Mouse (Mus musculus): ENCODE data around the gene Cltc. TPM values are rescaled to one million over a fixed set of nuclear protein-coding genes. Genes with fewer than 3 reads are reported as not detected.

Gene Cltc
- polyA plus RNA-seq, 1 experiment from 2014 or later: 214 TPM

DNA sequence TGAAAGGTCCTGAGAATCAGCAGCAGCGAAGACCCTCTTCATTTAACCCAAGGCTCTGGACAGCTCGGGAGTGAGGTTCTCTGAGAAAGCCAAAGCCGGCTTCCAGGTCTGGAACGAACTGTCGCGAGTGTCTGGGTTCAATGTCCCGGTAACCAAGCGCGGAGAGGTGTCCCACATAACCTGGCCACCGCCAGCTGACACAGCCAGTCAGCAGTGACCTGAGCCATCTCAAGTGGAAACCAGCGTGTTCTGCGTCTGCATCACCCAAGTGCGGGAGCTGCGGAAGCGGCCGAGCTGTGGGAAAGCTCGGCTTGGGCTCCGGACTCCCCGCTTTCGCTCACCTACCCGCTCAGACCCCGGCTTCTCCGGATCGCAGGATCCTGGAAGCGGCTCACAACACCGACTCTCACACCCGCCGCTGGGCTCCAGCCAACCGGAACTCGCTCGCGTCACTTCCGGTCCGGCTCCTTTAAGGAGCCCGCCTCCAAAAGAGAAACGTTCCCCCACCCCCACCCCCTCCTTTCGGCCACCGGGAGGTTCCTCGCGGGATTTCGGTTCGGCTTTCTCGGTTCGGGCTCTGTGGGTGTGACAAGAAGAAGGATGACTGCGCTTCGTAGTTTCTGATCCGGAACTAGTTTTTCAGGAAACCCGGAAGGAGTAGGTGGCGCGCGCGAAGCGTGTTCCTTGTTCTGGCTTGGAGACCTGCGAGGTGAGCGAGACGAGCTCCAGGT is 73.8 kb downstream of the Cltc start, which contains the start of the genes Vmp1 and Ptrh2:
TSS of gene Vmp1 (minus strand) at position 442 of the 731 bp plus-strand sequence.
TSS of gene Ptrh2 (plus strand) at position 591 of the 731 bp plus-strand sequence.
- under 1% methylated on average over 56 of the region's 56 CpGs for WGBS
- Histone ChIP-seq H3K36me3 (ENCODE audit: control insufficient read depth, insufficient read depth, low read length) (no peaks in the 10 kb centered on the region), H3K4me3 (ENCODE audit: low read depth, low read length) (peak within 1 kb of the TSS; percentile 87), H3K4me2 (ENCODE audit: low read depth) (peak within 1 kb of the TSS; percentile 90), H3K27ac (ENCODE audit: low read depth, low read length) (peak within 1 kb of the TSS; percentile 79), H3K9me3 (ENCODE audit: control insufficient read depth, low read length) (no peaks in the 10 kb centered on the region), H3K9ac (ENCODE audit: low read length) (peak within 1 kb of the TSS; percentile 77), H3K4me1 (ENCODE audit: control insufficient read depth, insufficient read depth, low read length) (peaks cover 19% of the 10 kb centered on the region), H3K27me3 (ENCODE audit: control insufficient read depth, insufficient read depth, low read length) (no peaks in the 10 kb centered on the region)
- DNase-seq (ENCODE audit: low spot score) (peak; percentile 96), ATAC-seq (ENCODE audit: insufficient read depth, low FRiP score, low TSS enrichment) (peak; percentile 93)

DNA sequence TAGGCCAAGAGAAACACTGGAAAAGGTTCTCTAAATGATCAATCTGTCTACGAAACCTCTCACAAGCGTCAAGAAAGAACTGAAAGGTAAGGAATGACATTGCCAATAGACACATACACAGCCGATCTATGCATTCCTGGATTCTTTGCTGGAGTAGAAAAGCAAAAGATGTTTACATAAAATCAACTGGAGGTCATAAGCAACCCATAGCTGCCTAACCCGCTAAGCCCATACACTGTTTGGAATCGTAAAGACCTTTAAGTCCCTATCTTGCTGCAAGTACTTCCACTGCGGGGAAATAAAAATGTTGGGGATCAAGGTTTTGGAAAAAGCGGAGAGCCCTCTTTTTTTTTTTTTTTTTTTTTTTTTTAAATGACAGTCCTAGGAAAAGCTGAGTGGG is 74.5 kb downstream of the Cltc start:
- H3K27me3 ChIP-seq (ENCODE audit: control insufficient read depth, insufficient read depth, low read length): no peaks in the 10 kb centered on the region
- no peak for ATAC-seq (ENCODE audit: insufficient read depth, low FRiP score, low TSS enrichment)
- H3K4me2 ChIP-seq (ENCODE audit: low read depth): peak overlapping the region; percentile 90
- 43% methylated on average over 7 of the region's 7 CpGs for WGBS
- H3K4me3 ChIP-seq (ENCODE audit: low read depth, low read length): peak overlapping the region; percentile 87
- no peaks in the 10 kb centered on the region for H3K36me3 ChIP-seq (ENCODE audit: control insufficient read depth, insufficient read depth, low read length)
- peak overlapping the region; percentile 77 for H3K9ac ChIP-seq (ENCODE audit: low read length)
- no peaks in the 10 kb centered on the region for H3K9me3 ChIP-seq (ENCODE audit: control insufficient read depth, low read length)
- H3K27ac ChIP-seq (ENCODE audit: low read depth, low read length): no peak overlapping the region
- no peak for DNase-seq (ENCODE audit: low spot score)
- H3K4me1 ChIP-seq (ENCODE audit: control insufficient read depth, insufficient read depth, low read length): peaks cover 19% of the 10 kb centered on the region

DNA sequence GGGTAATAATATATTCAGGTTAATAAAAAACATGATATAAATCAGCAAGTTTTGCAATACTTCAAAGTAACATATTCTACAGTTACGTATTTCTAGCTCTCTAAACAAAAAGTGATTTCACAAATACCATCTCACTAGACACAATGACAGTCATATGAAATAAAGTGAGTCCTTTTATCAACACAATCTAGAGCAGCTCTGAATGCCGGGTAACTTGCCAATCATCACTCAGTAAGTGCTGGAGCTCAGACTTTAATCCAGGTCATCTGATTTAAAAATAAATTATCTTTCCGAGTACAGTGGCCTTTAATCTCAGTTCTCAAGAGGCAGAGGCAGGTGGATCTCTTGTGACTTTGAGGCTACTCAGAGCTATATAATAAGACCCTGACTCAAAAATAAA is 75.9 kb downstream of the Cltc start:
- peaks cover 19% of the 10 kb centered on the region for H3K4me1 ChIP-seq (ENCODE audit: control insufficient read depth, insufficient read depth, low read length)
- ATAC-seq (ENCODE audit: insufficient read depth, low FRiP score, low TSS enrichment): no peak
- no peak overlapping the region for H3K27ac ChIP-seq (ENCODE audit: low read depth, low read length)
- no peaks in the 10 kb centered on the region for H3K27me3 ChIP-seq (ENCODE audit: control insufficient read depth, insufficient read depth, low read length)
- no peak for DNase-seq (ENCODE audit: low spot score)
- no peak overlapping the region for H3K9ac ChIP-seq (ENCODE audit: low read length)
- H3K4me3 ChIP-seq (ENCODE audit: low read depth, low read length): no peak overlapping the region
- H3K9me3 ChIP-seq (ENCODE audit: control insufficient read depth, low read length): no peaks in the 10 kb centered on the region
- WGBS: 93% methylated on average over 3 of the region's 3 CpGs
- H3K4me2 ChIP-seq (ENCODE audit: low read depth): no peak overlapping the region
- H3K36me3 ChIP-seq (ENCODE audit: control insufficient read depth, insufficient read depth, low read length): no peaks in the 10 kb centered on the region

DNA sequence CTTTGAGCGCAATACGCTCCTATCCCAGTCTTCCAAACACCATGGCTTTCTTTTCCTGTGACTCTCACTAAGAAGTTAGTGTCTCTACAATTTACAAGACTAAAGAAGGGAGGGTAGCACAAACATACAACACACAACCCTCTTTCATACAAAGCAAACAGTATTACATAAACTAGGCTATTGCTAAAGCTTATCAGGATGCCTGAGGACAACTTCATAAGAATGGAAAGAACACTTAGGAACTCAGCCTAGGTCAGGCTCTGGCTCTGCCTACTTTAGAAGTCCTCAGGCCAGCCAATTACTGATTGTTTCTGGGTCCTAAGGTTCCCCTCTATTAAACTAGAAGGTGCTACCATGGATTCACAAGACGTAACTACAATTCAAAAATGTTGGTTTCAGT is 76.6 kb downstream of the Cltc start:
- DNase-seq (ENCODE audit: low spot score) (no peak), ATAC-seq (ENCODE audit: insufficient read depth, low FRiP score, low TSS enrichment) (no peak)
- H3K27me3 ChIP-seq (ENCODE audit: control insufficient read depth, insufficient read depth, low read length): no peaks in the 10 kb centered on the region
- H3K9me3 ChIP-seq (ENCODE audit: control insufficient read depth, low read length): no peaks in the 10 kb centered on the region
- no peak overlapping the region for H3K9ac ChIP-seq (ENCODE audit: low read length)
- no peak overlapping the region for H3K4me2 ChIP-seq (ENCODE audit: low read depth)
- WGBS: 95% methylated on average over 3 of the region's 3 CpGs
- no peak overlapping the region for H3K27ac ChIP-seq (ENCODE audit: low read depth, low read length)
- H3K4me1 ChIP-seq (ENCODE audit: control insufficient read depth, insufficient read depth, low read length): peaks cover 19% of the 10 kb centered on the region
- H3K36me3 ChIP-seq (ENCODE audit: control insufficient read depth, insufficient read depth, low read length): no peaks in the 10 kb centered on the region
- H3K4me3 ChIP-seq (ENCODE audit: low read depth, low read length): no peak overlapping the region

DNA sequence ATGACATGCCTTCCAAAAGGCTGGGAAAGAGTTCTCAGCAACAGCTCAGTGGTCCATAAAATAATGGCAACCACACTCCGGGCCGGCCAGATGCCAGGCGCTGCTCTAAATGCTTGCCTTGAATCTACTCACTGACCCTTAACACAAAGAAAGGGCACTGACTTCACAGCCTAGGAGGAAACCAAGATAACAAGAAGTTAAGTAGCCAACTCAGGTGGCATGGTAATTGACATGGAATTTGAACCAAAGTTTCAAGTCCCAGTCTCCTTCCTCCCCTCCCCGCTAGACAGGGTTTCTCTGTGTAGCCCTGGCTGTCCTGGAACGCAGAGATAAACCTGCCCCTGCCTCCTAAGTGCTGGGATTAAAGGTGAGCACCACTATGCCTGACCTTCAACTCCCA is 78.4 kb downstream of the Cltc start:
- Histone ChIP-seq H3K4me1 (ENCODE audit: control insufficient read depth, insufficient read depth, low read length) (peaks cover 7% of the 10 kb centered on the region), H3K27ac (ENCODE audit: low read depth, low read length) (no peak overlapping the region), H3K4me3 (ENCODE audit: low read depth, low read length) (no peak overlapping the region), H3K9me3 (ENCODE audit: control insufficient read depth, low read length) (no peaks in the 10 kb centered on the region), H3K9ac (ENCODE audit: low read length) (no peak overlapping the region), H3K27me3 (ENCODE audit: control insufficient read depth, insufficient read depth, low read length) (no peaks in the 10 kb centered on the region), H3K4me2 (ENCODE audit: low read depth) (no peak overlapping the region), H3K36me3 (ENCODE audit: control insufficient read depth, insufficient read depth, low read length) (no peaks in the 10 kb centered on the region)
- DNase-seq (ENCODE audit: low spot score): no peak
- 76% methylated on average over 5 of the region's 5 CpGs for WGBS
- ATAC-seq (ENCODE audit: insufficient read depth, low FRiP score, low TSS enrichment): no peak

DNA sequence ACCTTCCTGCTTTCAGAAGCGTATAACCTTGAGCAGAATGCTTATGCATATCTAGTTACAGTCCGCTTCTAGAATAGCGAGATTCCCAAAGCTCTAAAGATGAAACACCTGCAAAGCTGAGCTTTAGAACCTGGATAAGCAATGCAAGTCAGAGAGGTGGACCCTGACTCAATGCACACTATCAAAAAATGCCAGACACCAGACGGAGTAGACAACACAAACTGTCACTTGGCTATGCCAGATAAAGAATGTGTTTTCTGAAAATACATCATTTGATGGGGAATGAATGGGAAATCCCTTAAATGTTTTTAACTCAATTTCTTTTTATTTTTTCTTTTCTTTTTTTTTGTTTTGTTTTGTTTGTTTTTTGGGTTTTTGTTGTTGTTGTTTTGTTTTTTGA is 81.8 kb downstream of the Cltc start:
- Histone ChIP-seq H3K27ac (ENCODE audit: low read depth, low read length) (no peak overlapping the region), H3K4me2 (ENCODE audit: low read depth) (no peak overlapping the region), H3K4me1 (ENCODE audit: control insufficient read depth, insufficient read depth, low read length) (no peaks in the 10 kb centered on the region), H3K36me3 (ENCODE audit: control insufficient read depth, insufficient read depth, low read length) (no peaks in the 10 kb centered on the region), H3K27me3 (ENCODE audit: control insufficient read depth, insufficient read depth, low read length) (no peaks in the 10 kb centered on the region), H3K9ac (ENCODE audit: low read length) (no peak overlapping the region), H3K9me3 (ENCODE audit: control insufficient read depth, low read length) (no peaks in the 10 kb centered on the region), H3K4me3 (ENCODE audit: low read depth, low read length) (no peak overlapping the region)
- DNase-seq (ENCODE audit: low spot score) (no peak), ATAC-seq (ENCODE audit: insufficient read depth, low FRiP score, low TSS enrichment) (no peak)
- WGBS: 92% methylated on average over 4 of the region's 4 CpGs

DNA sequence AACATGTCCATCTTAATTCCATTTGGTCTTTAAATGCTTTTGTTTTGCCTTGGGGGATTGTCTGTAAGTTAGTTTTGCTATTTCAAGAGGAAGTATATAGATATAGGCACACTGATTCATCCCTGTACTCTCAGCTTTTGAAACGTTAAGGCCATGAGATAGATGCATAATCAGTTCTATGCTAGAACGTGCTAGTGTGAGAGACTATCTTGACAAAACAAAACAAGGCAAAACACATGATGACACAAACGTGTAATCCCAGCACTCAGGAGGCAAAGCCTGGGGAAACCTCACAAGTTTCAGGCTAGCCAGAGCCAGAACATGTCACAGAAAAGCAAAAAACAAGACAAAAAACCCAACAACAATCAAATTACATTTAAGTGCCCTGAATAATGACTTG is 84.6 kb downstream of the Cltc start:
- no peak overlapping the region for H3K27ac ChIP-seq (ENCODE audit: low read depth, low read length)
- H3K9ac ChIP-seq (ENCODE audit: low read length): no peak overlapping the region
- no peaks in the 10 kb centered on the region for H3K4me1 ChIP-seq (ENCODE audit: control insufficient read depth, insufficient read depth, low read length)
- no peaks in the 10 kb centered on the region for H3K9me3 ChIP-seq (ENCODE audit: control insufficient read depth, low read length)
- no peak overlapping the region for H3K4me3 ChIP-seq (ENCODE audit: low read depth, low read length)
- no peaks in the 10 kb centered on the region for H3K27me3 ChIP-seq (ENCODE audit: control insufficient read depth, insufficient read depth, low read length)
- WGBS: 86% methylated on average over 3 of the region's 3 CpGs
- ATAC-seq (ENCODE audit: insufficient read depth, low FRiP score, low TSS enrichment): no peak
- no peaks in the 10 kb centered on the region for H3K36me3 ChIP-seq (ENCODE audit: control insufficient read depth, insufficient read depth, low read length)
- no peak overlapping the region for H3K4me2 ChIP-seq (ENCODE audit: low read depth)
- no peak for DNase-seq (ENCODE audit: low spot score)

DNA sequence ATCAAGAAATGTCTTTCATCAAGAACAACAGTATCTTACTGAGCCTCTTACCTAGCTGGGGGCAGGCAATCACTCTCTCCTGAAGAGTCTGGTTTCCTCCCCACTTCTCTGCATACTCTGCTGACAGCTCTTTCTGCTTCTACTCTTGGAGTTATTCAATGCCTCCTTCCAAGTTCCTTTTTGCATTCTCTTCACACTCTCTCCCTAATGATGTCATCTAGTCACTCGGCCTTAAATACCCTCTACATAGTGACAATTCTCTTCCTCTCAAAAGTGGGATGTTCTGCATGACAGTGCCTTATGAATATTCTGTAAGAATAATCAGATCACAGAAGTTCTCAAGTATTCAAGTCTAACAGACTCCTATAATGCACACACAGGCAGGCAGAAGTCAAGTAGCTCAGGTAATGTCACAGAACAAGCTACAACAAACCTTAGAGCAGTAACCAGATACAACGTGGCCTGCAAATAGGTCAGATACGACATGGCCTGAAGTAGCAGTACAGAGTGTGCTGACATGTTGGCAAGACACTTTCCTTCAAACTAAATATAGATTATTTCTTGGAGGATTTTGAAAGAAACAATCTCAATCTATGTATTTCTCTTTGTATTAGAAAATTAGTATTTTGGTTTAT is 86.2 kb downstream of the Cltc start:
- Histone ChIP-seq H3K36me3 (ENCODE audit: control insufficient read depth, insufficient read depth, low read length) (no peaks in the 10 kb centered on the region), H3K4me1 (ENCODE audit: control insufficient read depth, insufficient read depth, low read length) (no peaks in the 10 kb centered on the region), H3K4me2 (ENCODE audit: low read depth) (no peak overlapping the region), H3K4me3 (ENCODE audit: low read depth, low read length) (no peak overlapping the region), H3K27ac (ENCODE audit: low read depth, low read length) (no peak overlapping the region), H3K9ac (ENCODE audit: low read length) (no peak overlapping the region), H3K27me3 (ENCODE audit: control insufficient read depth, insufficient read depth, low read length) (no peaks in the 10 kb centered on the region), H3K9me3 (ENCODE audit: control insufficient read depth, low read length) (no peaks in the 10 kb centered on the region)
- DNase-seq (ENCODE audit: low spot score): no peak
- no peak for ATAC-seq (ENCODE audit: insufficient read depth, low FRiP score, low TSS enrichment)
- 73% methylated on average over 3 of the region's 3 CpGs for WGBS

DNA sequence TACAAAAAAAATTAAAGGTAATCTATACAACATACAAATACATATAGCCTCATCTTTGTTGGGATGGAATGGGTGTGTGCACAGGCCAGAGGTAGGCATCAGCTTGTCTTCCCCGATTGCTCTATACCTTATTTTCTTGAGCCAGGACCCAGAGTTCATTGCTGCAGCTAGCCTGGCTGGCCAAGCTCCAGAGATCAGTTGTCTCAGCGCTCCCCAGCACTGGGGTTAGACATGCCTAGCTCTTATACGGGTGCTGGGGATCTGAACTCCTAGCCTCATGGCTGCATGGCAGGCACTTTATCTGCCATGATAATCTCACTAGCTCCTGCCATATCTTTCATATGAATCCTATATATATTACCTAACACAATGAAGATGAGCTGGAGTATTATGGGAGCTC is 89.2 kb downstream of the Cltc start:
- WGBS: 93% methylated on average over 3 of the region's 3 CpGs
- H3K4me1 ChIP-seq (ENCODE audit: control insufficient read depth, insufficient read depth, low read length): no peaks in the 10 kb centered on the region
- no peaks in the 10 kb centered on the region for H3K27me3 ChIP-seq (ENCODE audit: control insufficient read depth, insufficient read depth, low read length)
- H3K27ac ChIP-seq (ENCODE audit: low read depth, low read length): no peak overlapping the region
- ATAC-seq (ENCODE audit: insufficient read depth, low FRiP score, low TSS enrichment) (no peak), DNase-seq (ENCODE audit: low spot score) (no peak)
- H3K4me2 ChIP-seq (ENCODE audit: low read depth): no peak overlapping the region
- peaks cover 3% of the 10 kb centered on the region; the same call in 1 of the 2 replicates for H3K36me3 ChIP-seq (ENCODE audit: control insufficient read depth, insufficient read depth, low read length)
- H3K4me3 ChIP-seq (ENCODE audit: low read depth, low read length): no peak overlapping the region
- H3K9me3 ChIP-seq (ENCODE audit: control insufficient read depth, low read length): no peaks in the 10 kb centered on the region
- no peak overlapping the region for H3K9ac ChIP-seq (ENCODE audit: low read length)
